Mouse (Mus musculus) CH12.LX (cell line): ENCODE results near the gene Trio.

ENCODE experiments used
- BHLHE40 ChIP-seq: IDR thresholded peaks from 2 replicates; pipeline ENCODE4 v1.6.1; 2011; ENCODE audit warnings: mild to moderate bottlenecking, low read depth, low read length, improper control_type of control experiment
- E2F4 ChIP-seq: IDR thresholded peaks from 2 replicates; pipeline ENCODE4 v1.6.1; 2011; ENCODE audit warnings: low read depth, low read length, improper control_type of control experiment; ENCODE audit not compliant: insufficient replicate concordance
- ETS1 ChIP-seq: conservative IDR thresholded peaks from 2 replicates; pipeline ENCODE4 v1.6.1; 2012; ENCODE audit warnings: low read depth, mild to moderate bottlenecking, inconsistent platforms, low read length, improper control_type of control experiment, moderate library complexity
- JUND ChIP-seq: conservative IDR thresholded peaks from 2 replicates; pipeline ENCODE4 v1.6.1; 2011; ENCODE audit warnings: low read depth, low read length, improper control_type of control experiment
- MAZ ChIP-seq: IDR thresholded peaks from 2 replicates; pipeline ENCODE4 v1.6.1; 2012; ENCODE audit warnings: low read depth, mild to moderate bottlenecking, inconsistent platforms, low read length, improper control_type of control experiment, moderate library complexity
- MXI1 ChIP-seq: IDR thresholded peaks from 2 replicates; pipeline ENCODE4 v1.6.1; 2011; ENCODE audit warnings: mild to moderate bottlenecking, low read depth, low read length, improper control_type of control experiment

- TF ChIP-seq MXI1 (no peak), JUND (no peak), MAZ (no peak), ETS1 (no peak), BHLHE40 (no peak), E2F4 (no peak)
Measured at GRCm38 (mm10) chr15:27859590-27859989, 166.1 kb downstream of the Trio start.
